Mouse (Mus musculus) lung, postnatal 36 days (tissue): ENCODE results near the gene Snph.

Source experiments
- DNase-seq: peaks from one replicate; pipeline ENCODE4 v3.0.0; 2022; ENCODE audit warnings: mixed read lengths

Snph gene

DNA sequence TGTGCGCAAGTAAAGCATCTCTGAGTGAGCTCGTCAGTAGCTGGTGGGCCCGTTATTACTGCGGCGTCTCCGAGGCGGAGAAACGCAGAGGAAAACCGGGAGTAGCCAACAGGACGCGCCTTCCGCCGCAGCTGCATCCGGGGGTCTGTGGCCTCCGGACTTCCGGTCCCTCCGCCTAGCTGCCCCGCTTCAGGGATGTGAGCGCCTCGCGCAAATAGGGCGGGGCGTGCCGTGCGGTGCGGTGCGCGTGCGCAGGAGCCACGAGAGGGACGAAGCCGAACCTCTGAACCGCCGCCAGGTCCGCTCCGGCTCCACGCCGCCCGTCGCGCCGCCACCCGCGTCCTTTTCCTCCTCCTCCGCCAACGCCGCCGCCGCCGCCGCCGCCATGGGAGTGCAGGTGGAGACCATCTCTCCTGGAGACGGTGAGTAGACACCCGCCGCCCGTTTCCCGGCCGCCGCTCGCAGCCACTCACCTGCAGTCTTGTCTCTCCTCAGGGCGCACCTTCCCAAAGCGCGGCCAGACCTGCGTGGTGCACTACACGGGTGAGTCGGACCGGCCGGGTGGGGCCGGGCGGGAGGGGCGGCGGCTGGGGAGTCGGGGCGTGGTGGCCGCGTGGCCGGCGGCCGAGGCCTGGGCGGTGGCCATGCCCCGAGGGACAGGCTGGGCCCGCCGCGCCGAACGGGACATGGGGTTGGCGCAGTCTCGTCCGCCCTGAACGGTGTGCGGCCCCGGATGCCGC is 89.9 kb downstream of the Snph start, which contains the start of gene Fkbp1a:
Gene Fkbp1a, plus strand, starts transcription at position 161 of the 740 bp plus-strand sequence.
- DNase-seq = peak; percentile 98
